Mouse (Mus musculus) splenic B cell, adult 2 months (primary cell): ENCODE measurements around the gene Sp7.
A peak's percentile ranks its signal among the peaks of the same experiment; 100 is the strongest.

Experiments
- DNase-seq: peaks from one replicate; pipeline ENCODE4 v3.0.0-alpha.2; 2011; ENCODE audit warnings: low read depth, low spot score
- H3K27me3 ChIP-seq: 2 replicates; pipeline ENCODE4 v1.6.1; 2012; ENCODE audit warnings: mild to moderate bottlenecking, low read length, moderate library complexity, mixed read lengths; ENCODE audit not compliant: control insufficient read depth, poor library complexity, insufficient read depth, severe bottlenecking
- H3K36me3 ChIP-seq: 2 replicates; pipeline ENCODE4 v1.6.1; 2012; ENCODE audit warnings: mild to moderate bottlenecking, low read length, moderate library complexity, mixed read lengths; ENCODE audit not compliant: control insufficient read depth, poor library complexity, insufficient read depth, severe bottlenecking

Sp7 gene

GRCm38 (mm10) chr15:102364678-102365077 lies 2.3 kb downstream of the Sp7 start:
- no peak for DNase-seq
- Histone ChIP-seq H3K27me3 (no peaks in the 10 kb centered on the region; the same call in 1 of the 2 replicates), H3K36me3 (no peaks in the 10 kb centered on the region)

DNA sequence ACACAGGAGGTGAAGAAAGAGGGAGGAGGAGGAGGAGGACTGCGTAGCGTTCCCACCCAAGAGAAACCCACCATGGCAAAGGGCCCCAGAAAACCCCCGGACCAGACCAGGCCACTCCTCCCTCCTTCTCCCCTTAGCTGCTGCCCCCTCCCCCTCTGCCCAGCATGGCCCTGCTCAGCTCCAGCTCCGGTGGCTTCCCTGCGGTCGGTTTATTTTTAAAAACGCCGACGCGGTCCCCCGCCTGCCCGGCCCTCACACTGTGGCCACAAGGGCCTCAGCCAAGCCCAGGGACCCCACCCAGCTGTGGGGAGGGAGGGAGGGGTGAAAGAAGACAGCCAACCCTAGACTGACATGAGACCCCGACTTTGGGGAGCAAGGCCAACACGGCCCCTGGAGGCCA lies 4.3 kb downstream of the Sp7 start:
- Histone ChIP-seq H3K36me3 (no peaks in the 10 kb centered on the region), H3K27me3 (no peaks in the 10 kb centered on the region; the same call in 1 of the 2 replicates)
- DNase-seq = no peak

GRCm38 (mm10) chr15:102358834-102359233 lies 8.1 kb downstream of the Sp7 start:
- no peak for DNase-seq
- H3K36me3 ChIP-seq = no peaks in the 10 kb centered on the region
- no peaks in the 10 kb centered on the region; the same call in 1 of the 2 replicates for H3K27me3 ChIP-seq

DNA sequence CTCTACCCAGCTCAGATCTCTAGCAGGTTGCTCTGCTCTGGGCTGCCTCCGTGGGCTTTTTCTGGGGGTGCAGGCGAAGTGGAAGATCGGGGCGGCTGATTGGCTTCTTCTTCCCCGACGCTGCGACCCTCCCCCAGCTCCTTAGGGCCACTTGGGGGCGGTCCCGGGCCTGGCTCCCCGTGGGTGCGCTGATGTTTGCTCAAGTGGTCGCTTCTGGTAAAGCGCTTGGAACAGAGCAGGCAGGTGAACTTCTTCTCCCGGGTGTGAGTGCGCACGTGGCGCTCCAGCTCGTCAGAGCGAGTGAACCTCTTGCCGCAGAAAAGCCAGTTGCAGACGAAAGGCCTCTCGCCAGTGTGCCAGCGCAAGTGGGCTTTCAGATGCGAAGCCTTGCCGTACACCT lies 8.9 kb downstream of the Sp7 start:
- no peaks in the 10 kb centered on the region for H3K36me3 ChIP-seq
- DNase-seq = no peak
- H3K27me3 ChIP-seq = no peaks in the 10 kb centered on the region; the same call in 1 of the 2 replicates

DNA sequence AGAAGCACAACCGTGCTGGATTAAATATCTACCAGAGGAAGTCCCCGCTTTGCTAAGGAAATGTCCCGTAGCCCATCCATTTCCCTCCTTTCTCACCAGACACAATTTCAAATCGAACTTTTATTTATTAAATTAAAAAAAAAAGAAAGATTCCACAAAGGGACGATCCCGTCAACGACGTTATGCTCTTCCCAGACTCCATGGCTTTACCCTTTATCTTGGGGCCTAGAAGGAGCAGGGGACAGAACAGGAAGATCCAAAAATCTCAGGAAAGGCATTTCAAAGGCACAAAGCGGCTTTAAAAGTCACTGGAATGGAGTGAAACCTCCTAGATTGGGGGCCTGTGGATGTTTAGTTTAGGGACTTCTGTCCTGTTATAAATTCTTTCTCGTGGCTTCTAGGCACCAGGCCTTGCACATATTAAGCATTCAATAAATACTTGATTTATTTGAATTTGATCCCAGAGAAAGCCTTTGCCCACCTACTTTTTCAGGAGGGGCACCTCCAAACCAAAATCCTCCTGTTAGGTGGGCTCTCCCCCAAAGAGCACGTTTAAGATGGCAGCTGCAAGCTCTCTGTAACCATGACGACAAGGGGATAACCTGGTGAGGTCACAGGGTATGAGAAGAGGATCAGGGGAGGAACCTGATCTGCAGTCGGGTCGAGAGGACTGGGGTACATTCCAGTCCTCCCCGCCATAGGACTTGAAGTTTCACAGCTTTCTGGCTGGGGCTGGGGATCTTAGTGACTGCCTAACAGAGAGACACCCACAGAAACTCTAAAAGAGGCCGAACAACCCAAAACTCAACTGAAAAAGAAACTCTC lies 10.3 kb downstream of the Sp7 start:
- no peak for DNase-seq
- Histone ChIP-seq H3K36me3 (no peaks in the 10 kb centered on the region), H3K27me3 (no peaks in the 10 kb centered on the region)

DNA sequence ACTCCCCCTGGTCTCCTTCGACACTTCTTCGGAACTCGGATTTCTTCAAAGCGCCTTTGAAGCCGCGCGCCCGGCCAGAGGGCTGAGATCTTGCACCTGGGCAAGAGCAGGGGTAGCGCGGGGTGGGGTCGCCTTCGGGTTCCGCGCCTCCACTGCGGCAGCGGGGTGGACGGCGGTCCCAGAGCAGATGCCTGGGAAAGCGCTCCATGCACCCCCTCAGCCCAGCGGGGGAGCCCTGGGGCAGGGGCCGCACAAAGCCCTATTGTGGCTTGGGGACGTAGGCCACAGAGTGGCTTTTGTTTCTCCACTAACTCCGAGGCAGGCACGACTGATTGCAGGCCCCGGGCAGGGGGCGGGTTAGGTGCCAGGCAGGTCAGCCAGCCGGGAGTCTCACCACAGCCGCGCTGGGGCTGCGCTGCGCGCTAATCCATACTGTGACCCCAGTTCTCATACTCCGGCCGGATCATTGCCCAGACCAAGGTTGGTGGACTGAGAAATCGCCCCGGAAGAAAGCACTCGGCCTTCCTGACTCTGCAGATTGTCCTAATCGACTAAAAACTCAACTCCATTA lies 11.0 kb downstream of the Sp7 start:
- DNase-seq = no peak
- Histone ChIP-seq H3K27me3 (no peaks in the 10 kb centered on the region), H3K36me3 (no peaks in the 10 kb centered on the region)

DNA sequence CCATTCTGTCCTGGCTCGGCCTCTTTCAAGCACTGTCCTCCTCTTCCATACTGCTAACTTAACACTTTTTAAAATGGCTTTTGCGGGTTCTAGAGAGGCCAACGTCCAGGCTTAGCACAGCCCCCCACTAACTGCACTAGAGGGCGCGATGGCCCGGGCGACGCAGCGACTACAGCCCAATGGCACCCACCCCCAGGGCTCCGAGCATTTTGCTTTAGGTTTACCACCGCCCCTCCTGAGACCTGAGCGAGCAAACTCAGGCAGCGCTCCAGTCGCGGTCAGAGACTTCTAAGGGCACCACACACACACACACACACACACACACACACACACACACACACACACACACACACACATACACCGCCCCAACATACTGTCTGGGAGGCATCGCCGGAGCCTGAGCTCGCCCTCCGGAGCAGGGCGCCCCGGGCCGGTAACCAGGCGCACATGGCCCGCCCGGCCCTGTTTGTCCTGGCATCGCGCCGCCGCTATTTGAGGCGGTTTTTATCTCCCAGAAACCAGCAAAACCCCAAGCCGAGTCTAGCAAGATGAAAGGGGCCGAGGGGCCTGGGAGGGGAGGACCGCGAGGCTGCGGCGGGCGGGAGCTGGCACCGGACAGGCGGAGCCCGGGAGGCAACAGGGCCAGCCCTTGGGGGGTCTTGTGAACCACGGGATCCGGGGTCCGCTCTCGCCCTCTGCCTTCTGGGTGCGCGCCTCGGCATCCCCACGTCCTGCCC lies 11.7 kb downstream of the Sp7 start:
- Histone ChIP-seq H3K36me3 (no peaks in the 10 kb centered on the region), H3K27me3 (no peaks in the 10 kb centered on the region)
- DNase-seq = peak; percentile 30

- Histone ChIP-seq H3K36me3 (no peaks in the 10 kb centered on the region), H3K27me3 (no peaks in the 10 kb centered on the region)
- DNase-seq = no peak
These were observed 13.0 kb downstream of the Sp7 start for GRCm38 (mm10) chr15:102353986-102354385.

DNA sequence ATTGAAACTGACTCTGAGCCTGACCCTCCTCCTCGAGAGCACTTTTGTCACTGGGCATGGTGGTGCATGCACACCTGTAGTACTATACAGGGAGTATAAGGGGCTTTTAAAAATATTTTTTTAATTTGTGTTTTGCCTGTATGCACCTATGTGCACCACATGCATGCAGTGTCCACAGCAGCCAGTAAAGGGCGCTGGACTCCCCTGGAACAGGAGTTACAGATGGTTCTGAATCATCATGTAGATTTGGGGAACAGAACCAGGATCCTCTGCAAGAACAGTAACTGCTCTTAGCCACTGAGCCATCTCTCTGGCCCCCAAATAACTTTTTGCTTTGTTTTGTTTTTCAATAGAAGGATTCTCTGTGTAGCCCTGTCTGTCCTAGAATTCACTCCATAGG lies 14.8 kb downstream of the Sp7 start:
- peak; percentile 22 for DNase-seq
- Histone ChIP-seq H3K36me3 (no peaks in the 10 kb centered on the region; the same call in 1 of the 2 replicates), H3K27me3 (no peaks in the 10 kb centered on the region)

- Histone ChIP-seq H3K36me3 (peaks cover 2% of the 10 kb centered on the region), H3K27me3 (no peaks in the 10 kb centered on the region)
- DNase-seq = no peak
These were observed 16.1 kb downstream of the Sp7 start for GRCm38 (mm10) chr15:102350942-102351291.

DNA sequence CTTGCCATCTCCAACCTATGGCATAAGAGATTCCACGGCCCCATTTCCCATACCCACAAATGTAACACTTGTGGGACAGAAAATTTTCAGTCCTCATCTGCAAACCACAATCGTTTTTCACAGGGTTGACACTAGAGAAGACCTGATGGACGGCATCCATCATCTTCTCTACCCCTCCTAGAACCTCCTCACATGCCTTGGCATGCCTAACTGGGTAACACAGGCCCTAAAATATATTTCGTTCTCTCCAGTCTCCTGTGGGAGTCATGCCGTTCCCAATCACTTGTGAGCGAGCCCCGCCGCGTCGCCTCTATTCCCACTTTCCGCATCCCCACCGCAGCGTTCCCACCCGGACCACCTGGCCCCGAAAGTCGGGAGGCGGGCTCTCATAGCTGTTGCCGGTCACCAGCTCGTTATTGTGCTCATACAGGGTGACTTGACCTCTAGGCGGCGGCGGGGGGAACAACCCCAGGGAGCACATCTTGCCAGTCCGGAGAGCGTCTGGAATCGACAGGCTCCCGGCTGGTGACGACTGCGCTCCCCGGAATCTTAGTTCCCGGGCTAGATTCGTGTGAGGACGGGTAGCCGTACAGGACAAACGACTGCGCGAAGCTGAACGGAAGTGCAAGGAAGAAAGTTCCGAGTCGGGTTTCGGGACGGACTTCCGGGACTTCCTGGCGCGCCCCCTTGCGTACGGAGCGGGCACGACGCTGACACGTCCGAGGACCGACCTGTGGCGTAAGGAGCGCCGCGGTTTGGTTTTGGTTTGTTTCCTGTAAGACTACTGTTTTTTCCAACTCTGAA lies 16.6 kb downstream of the Sp7 start, which contains the start of gene Aaas:
Aaas (minus strand) TSS at position 634 of the 804 bp plus-strand sequence.
- peak; percentile 96 for DNase-seq
- no peaks in the 10 kb centered on the region for H3K27me3 ChIP-seq
- peaks cover 2% of the 10 kb centered on the region for H3K36me3 ChIP-seq

GRCm38 (mm10) chr15:102346444-102346843 lies 20.5 kb downstream of the Sp7 start:
- DNase-seq = no peak
- peaks cover 4% of the 10 kb centered on the region for H3K36me3 ChIP-seq
- H3K27me3 ChIP-seq = no peaks in the 10 kb centered on the region

GRCm38 (mm10) chr15:102344490-102344889 lies 22.5 kb downstream of the Sp7 start:
- Histone ChIP-seq H3K36me3 (peaks cover 12% of the 10 kb centered on the region), H3K27me3 (no peaks in the 10 kb centered on the region)
- no peak for DNase-seq

DNA sequence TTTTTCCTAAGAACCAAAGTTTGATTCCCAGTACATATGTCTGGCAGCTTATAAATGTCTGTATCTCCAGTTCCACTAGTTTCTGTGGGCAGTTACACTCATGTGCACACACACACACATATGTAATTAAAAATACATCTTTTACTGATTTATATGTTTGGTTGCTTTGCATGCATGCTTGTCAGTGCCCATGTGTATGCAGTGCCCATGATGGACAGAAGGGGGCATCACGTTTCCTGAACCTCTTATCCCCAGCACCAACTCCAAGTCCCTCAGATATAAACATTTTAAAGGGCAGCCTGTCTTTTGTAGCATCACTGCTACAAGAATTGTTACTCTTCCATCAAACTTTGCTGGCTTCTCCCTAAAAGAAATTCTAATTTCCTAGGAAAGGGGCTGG lies 25.4 kb downstream of the Sp7 start:
- Histone ChIP-seq H3K27me3 (no peaks in the 10 kb centered on the region), H3K36me3 (peaks cover 14% of the 10 kb centered on the region)
- peak; percentile 79 for DNase-seq
